Mouse (Mus musculus) cerebellum, adult 9-11 months (tissue): ENCODE results near the gene Mast4.

Experiments
- DNase-seq: peaks from one replicate; pipeline ENCODE4 v3.0.0; 2022

The Mast4 gene

GRCm38 (mm10) chr13:102912867-102913266 lies 421.4 kb downstream of the Mast4 start:
- no peak for DNase-seq

- DNase-seq: no peak
Measured at GRCm38 (mm10) chr13:102909654-102910418, 424.5 kb downstream of the Mast4 start.

GRCm38 (mm10) chr13:102906661-102907009 lies 427.7 kb downstream of the Mast4 start:
- DNase-seq: no peak

- peak; percentile 83 for DNase-seq
Measured at GRCm38 (mm10) chr13:102906004-102906660, 428.2 kb downstream of the Mast4 start.

- DNase-seq: no peak
Measured at GRCm38 (mm10) chr13:102905361-102905950, 428.8 kb downstream of the Mast4 start.

- DNase-seq: no peak
Measured at GRCm38 (mm10) chr13:102903689-102904088, 430.6 kb downstream of the Mast4 start.

GRCm38 (mm10) chr13:102902123-102902522 lies 432.2 kb downstream of the Mast4 start:
- no peak for DNase-seq

- no peak for DNase-seq
Measured at GRCm38 (mm10) chr13:102900531-102900930, 433.8 kb downstream of the Mast4 start.

- no peak for DNase-seq
Measured at GRCm38 (mm10) chr13:102900083-102900420, 434.2 kb downstream of the Mast4 start.

GRCm38 (mm10) chr13:102899253-102900082 lies 434.8 kb downstream of the Mast4 start:
- no peak for DNase-seq

- no peak for DNase-seq
Measured at GRCm38 (mm10) chr13:102898374-102899131, 435.7 kb downstream of the Mast4 start.

GRCm38 (mm10) chr13:102896322-102896721 lies 438.0 kb downstream of the Mast4 start:
- no peak for DNase-seq

- no peak for DNase-seq
Measured at GRCm38 (mm10) chr13:102895894-102896293, 438.4 kb downstream of the Mast4 start.

GRCm38 (mm10) chr13:102894287-102895234 lies 439.7 kb downstream of the Mast4 start:
- DNase-seq: no peak

- DNase-seq: no peak
Measured at GRCm38 (mm10) chr13:102892783-102893182, 441.5 kb downstream of the Mast4 start.

- DNase-seq: no peak
Measured at GRCm38 (mm10) chr13:102889989-102890388, 444.3 kb downstream of the Mast4 start.

GRCm38 (mm10) chr13:102889537-102889936 lies 444.8 kb downstream of the Mast4 start:
- no peak for DNase-seq

GRCm38 (mm10) chr13:102888895-102889490 lies 445.3 kb downstream of the Mast4 start:
- DNase-seq: no peak

- DNase-seq: no peak
Measured at GRCm38 (mm10) chr13:102888211-102888610, 446.1 kb downstream of the Mast4 start.

- no peak for DNase-seq
Measured at GRCm38 (mm10) chr13:102887534-102887933, 446.8 kb downstream of the Mast4 start.

- no peak for DNase-seq
Measured at GRCm38 (mm10) chr13:102886788-102887187, 447.5 kb downstream of the Mast4 start.
